Mouse (Mus musculus): ENCODE results near the gene Sobp. TPM values are rescaled to one million over a fixed set of nuclear protein-coding genes. Genes with fewer than 3 reads are reported as not detected.

Sobp gene
- total RNA-seq, 2 experiments from 2014 or later = 83.3 to 83.8 TPM

- Histone ChIP-seq H3K27ac (peak overlapping the region; percentile 88; the same call in 1 of the 2 replicates), H3K4me3 (no peak overlapping the region)
- TF ChIP-seq CTCF (conservative IDR thresholded peaks at IDR 0.05) = no peak
- no peak for DNase-seq (ENCODE audit: low spot score in 2 of 2)
Measured at GRCm38 (mm10) chr10:43097755-43098154, 76.6 kb downstream of the Sobp start.

- no peak overlapping the region for H3K4me3 ChIP-seq
- TF ChIP-seq CTCF (conservative IDR thresholded peaks at IDR 0.05) = no peak
- H3K27ac ChIP-seq = peak overlapping the region; percentile 88
- DNase-seq (ENCODE audit: low spot score in 2 of 2) = peak in 1 of 2 experiments; percentile 50
Measured at GRCm38 (mm10) chr10:43096614-43097013, 77.7 kb downstream of the Sobp start.

- Histone ChIP-seq H3K27ac (peak overlapping the region; percentile 64), H3K4me3 (no peak overlapping the region)
- no peak for TF ChIP-seq CTCF (conservative IDR thresholded peaks at IDR 0.05)
- no peak for DNase-seq (ENCODE audit: low spot score in 2 of 2)
Measured at GRCm38 (mm10) chr10:43094537-43094936, 79.8 kb downstream of the Sobp start.

- Histone ChIP-seq H3K27ac (peak overlapping the region; percentile 64; the same call in 1 of the 2 replicates), H3K4me3 (no peak overlapping the region)
- TF ChIP-seq CTCF (conservative IDR thresholded peaks at IDR 0.05) = peak; percentile 37
- peak in 1 of 2 experiments; percentile 56 for DNase-seq (ENCODE audit: low spot score in 2 of 2)
Measured at GRCm38 (mm10) chr10:43093440-43093839, 80.9 kb downstream of the Sobp start.

GRCm38 (mm10) chr10:43090040-43090439 lies 84.3 kb downstream of the Sobp start:
- no peak overlapping the region for H3K27ac ChIP-seq
- no peak for TF ChIP-seq CTCF (conservative IDR thresholded peaks at IDR 0.05)
- no peak for DNase-seq (ENCODE audit: low spot score in 2 of 2)
- H3K4me3 ChIP-seq = no peak overlapping the region

GRCm38 (mm10) chr10:43087421-43087820 lies 86.9 kb downstream of the Sobp start:
- no peak for TF ChIP-seq CTCF (conservative IDR thresholded peaks at IDR 0.05)
- Histone ChIP-seq H3K27ac (no peak overlapping the region), H3K4me3 (no peak overlapping the region)
- DNase-seq (ENCODE audit: low spot score in 2 of 2) = no peak

GRCm38 (mm10) chr10:43086888-43087287 lies 87.4 kb downstream of the Sobp start:
- DNase-seq (ENCODE audit: low spot score in 2 of 2) = no peak

GRCm38 (mm10) chr10:43084087-43084366 lies 90.3 kb downstream of the Sobp start:
- no peak for DNase-seq (ENCODE audit: low spot score in 2 of 2)
- no peak overlapping the region; the same call in 1 of the 2 replicates for H3K27ac ChIP-seq
- TF ChIP-seq CTCF (conservative IDR thresholded peaks at IDR 0.05) = no peak
- no peak overlapping the region for H3K4me3 ChIP-seq

More at GRCm38 (mm10) chr10:43086888-43087287, 87.4 kb downstream of the Sobp start:
- Histone ChIP-seq H3K27ac (no peak overlapping the region), H3K4me3 (no peak overlapping the region)
- no peak for TF ChIP-seq CTCF (conservative IDR thresholded peaks at IDR 0.05)

- H3K4me3 ChIP-seq = no peak overlapping the region
- no peak for DNase-seq (ENCODE audit: low spot score in 2 of 2)
- peak overlapping the region; percentile 14; the same call in 1 of the 2 replicates for H3K27ac ChIP-seq
Measured at GRCm38 (mm10) chr10:43083288-43084086, 90.8 kb downstream of the Sobp start.

GRCm38 (mm10) chr10:43081316-43081715 lies 93.0 kb downstream of the Sobp start:
- Histone ChIP-seq H3K27ac (peak overlapping the region; percentile 33; the same call in 1 of the 2 replicates), H3K4me3 (no peak overlapping the region)
- DNase-seq (ENCODE audit: low spot score in 2 of 2) = no peak
- no peak for TF ChIP-seq CTCF (conservative IDR thresholded peaks at IDR 0.05)

More at GRCm38 (mm10) chr10:43083288-43084086, 90.8 kb downstream of the Sobp start:
- no peak for TF ChIP-seq CTCF (conservative IDR thresholded peaks at IDR 0.05)

GRCm38 (mm10) chr10:43075535-43076152 lies 98.7 kb downstream of the Sobp start:
- Histone ChIP-seq H3K4me3 (no peak overlapping the region), H3K27ac (peak overlapping the region; percentile 58)
- 0 out of 2 replicates have a peak, but pooled peaks have one; percentile 13 for TF ChIP-seq CTCF (conservative IDR thresholded peaks at IDR 0.05)
- DNase-seq (ENCODE audit: low spot score in 2 of 2) = peak; percentile 59 to 61

GRCm38 (mm10) chr10:43073281-43073680 lies 101.0 kb downstream of the Sobp start:
- H3K4me3 ChIP-seq = no peak overlapping the region
- H3K27ac ChIP-seq = peak overlapping the region; percentile 49
- DNase-seq (ENCODE audit: low spot score in 2 of 2) = no peak
- TF ChIP-seq CTCF (conservative IDR thresholded peaks at IDR 0.05) = no peak

- no peak for TF ChIP-seq CTCF (conservative IDR thresholded peaks at IDR 0.05)
- no peak for DNase-seq (ENCODE audit: low spot score in 2 of 2)
- H3K4me3 ChIP-seq = no peak overlapping the region
- H3K27ac ChIP-seq = peak overlapping the region; percentile 10; the same call in 1 of the 2 replicates
Measured at GRCm38 (mm10) chr10:43070893-43071292, 103.4 kb downstream of the Sobp start.

All from layer of hippocampus, adult 2 months (tissue).